Mouse (Mus musculus): ENCODE measurements around the gene Noct. TPM values are rescaled to one million over a fixed set of nuclear protein-coding genes. Genes with fewer than 3 reads are reported as not detected.
"Not testable (repeated sequence)": the region's sequence is repeated elsewhere in the genome, so short reads cannot be mapped to it uniquely, and the experiment has no call there.

Gene Noct
- polyA plus RNA-seq, 1 experiment from 2014 or later = 9.7 TPM

DNA sequence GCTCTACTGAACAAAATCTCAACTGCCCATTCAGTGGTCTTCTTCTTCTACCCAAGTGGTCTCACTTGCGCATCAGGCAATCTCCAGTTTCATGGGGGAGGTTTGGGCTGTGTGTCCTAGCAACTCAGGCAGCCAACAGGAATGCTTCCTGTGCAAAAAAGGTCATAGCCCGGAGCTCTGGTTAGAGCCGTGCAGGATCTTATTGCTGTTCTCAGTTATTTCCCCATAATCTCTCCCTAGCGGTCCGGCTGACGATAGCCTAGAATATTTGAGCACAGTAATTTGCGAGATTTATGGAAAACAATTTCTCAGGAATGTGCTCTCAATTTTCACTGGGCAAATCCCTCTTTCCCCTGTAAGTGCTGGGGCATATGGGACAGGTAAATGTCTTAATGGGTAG, 17.7 kb upstream of the Noct start:
- no peaks in the 10 kb centered on the region for H3K27me3 ChIP-seq
- no peaks in the 10 kb centered on the region for H3K9me3 ChIP-seq (replicated peaks)
- no peak overlapping the region for H3K4me3 ChIP-seq
- H3K27ac ChIP-seq = no peak overlapping the region
- no peak overlapping the region for H3K4me2 ChIP-seq
- peaks cover 16% of the 10 kb centered on the region for H3K4me1 ChIP-seq (replicated peaks)
- WGBS = 77% methylated on average over 7 of the region's 7 CpGs
- H3K9ac ChIP-seq = no peak overlapping the region
- ATAC-seq (replicated peaks; ENCODE audit: insufficient number of reproducible peaks, insufficient read depth, low FRiP score, low read depth) = no peak
- no peaks in the 10 kb centered on the region for H3K36me3 ChIP-seq

DNA sequence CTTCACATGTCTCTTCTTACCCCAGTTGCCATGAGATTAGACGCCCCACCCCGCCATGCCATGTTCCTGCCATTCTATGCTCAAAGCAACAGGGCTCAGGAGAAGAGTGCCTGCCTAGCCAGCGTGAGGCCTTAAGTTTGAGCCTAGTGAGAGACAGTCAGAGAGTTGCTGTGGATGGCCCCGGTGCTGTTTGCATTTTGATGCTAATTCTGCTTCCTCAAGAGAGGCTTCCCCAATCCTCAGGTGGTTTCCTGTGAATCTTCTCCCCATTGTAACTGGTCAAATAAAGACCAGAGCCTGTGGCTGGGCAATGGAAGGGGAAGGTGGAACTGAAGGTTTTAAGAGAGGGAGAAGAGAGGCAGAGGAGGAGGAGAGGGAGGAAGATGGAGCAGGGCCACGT, 15.6 kb upstream of the Noct start:
- ATAC-seq (replicated peaks; ENCODE audit: insufficient number of reproducible peaks, insufficient read depth, low FRiP score, low read depth) = no peak
- WGBS = 72% methylated on average over 5 of the region's 5 CpGs
- Histone ChIP-seq H3K4me3 (no peak overlapping the region), H3K27ac (no peak overlapping the region), H3K9ac (no peak overlapping the region), H3K27me3 (no peaks in the 10 kb centered on the region), H3K9me3 (replicated peaks) (no peaks in the 10 kb centered on the region), H3K4me2 (no peak overlapping the region), H3K36me3 (no peaks in the 10 kb centered on the region), H3K4me1 (replicated peaks) (peaks cover 13% of the 10 kb centered on the region)

DNA sequence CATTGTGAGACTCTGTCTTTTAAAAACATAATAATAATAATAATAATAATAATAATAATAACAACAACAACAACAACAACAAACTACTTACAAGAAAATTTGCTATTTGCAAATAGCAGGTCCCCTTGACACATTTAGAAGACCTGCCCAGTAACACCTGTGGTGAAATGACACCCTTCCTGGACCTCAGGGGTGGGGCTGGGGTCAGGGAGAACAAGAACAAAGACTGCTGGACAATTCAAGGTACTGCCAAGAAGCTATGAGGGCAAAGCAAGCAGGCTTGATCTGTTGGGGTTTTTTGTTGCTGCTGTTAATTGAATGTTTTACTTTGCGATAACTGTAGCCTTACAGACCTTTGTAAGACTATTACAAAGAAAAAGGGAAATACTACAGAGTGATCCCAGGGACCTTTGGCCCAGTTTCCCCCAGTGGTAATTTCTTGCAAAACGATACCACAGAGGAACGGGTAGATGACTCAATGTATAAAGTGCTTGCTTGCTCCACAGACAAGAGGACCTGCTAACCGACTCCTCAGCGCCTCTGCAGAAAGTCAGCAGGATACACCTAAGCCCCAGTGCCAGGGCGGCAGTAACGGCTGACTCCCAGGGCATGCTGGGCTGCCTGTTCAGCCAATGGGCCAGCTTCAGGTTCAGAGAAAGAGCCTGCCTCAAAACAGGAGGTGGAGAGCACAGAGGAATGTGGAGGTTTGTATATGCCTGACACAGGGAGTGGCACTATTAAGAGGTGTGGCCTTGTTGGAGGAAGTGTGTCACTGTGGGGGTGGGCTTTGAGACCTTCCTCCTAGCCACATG, 14.5 kb upstream of the Noct start:
- Histone ChIP-seq H3K27me3 (no peaks in the 10 kb centered on the region), H3K9ac (no peak overlapping the region), H3K4me2 (no peak overlapping the region), H3K9me3 (replicated peaks) (no peaks in the 10 kb centered on the region), H3K4me3 (no peak overlapping the region), H3K27ac (no peak overlapping the region), H3K36me3 (no peaks in the 10 kb centered on the region), H3K4me1 (replicated peaks) (peaks cover 13% of the 10 kb centered on the region)
- ATAC-seq (replicated peaks; ENCODE audit: insufficient number of reproducible peaks, insufficient read depth, low FRiP score, low read depth) = no peak
- 87% methylated on average over 7 of the region's 7 CpGs for WGBS

- Histone ChIP-seq H3K27ac (no peak overlapping the region), H3K9me3 (replicated peaks) (no peaks in the 10 kb centered on the region), H3K4me3 (no peak overlapping the region), H3K27me3 (no peaks in the 10 kb centered on the region), H3K4me2 (no peak overlapping the region), H3K9ac (no peak overlapping the region), H3K4me1 (replicated peaks) (peaks cover 13% of the 10 kb centered on the region), H3K36me3 (no peaks in the 10 kb centered on the region)
- no peak for ATAC-seq (replicated peaks; ENCODE audit: insufficient number of reproducible peaks, insufficient read depth, low FRiP score, low read depth)
- WGBS = 94% methylated on average over 3 of the region's 3 CpGs
Measured at GRCm38 (mm10) chr3:51210485-51210884, 13.8 kb upstream of the Noct start.

GRCm38 (mm10) chr3:51213111-51213510, 11.1 kb upstream of the Noct start:
- 97% methylated on average over 3 of the region's 3 CpGs for WGBS
- ATAC-seq (replicated peaks; ENCODE audit: insufficient number of reproducible peaks, insufficient read depth, low FRiP score, low read depth) = no peak
- Histone ChIP-seq H3K36me3 (no peaks in the 10 kb centered on the region), H3K4me3 (no peak overlapping the region), H3K27me3 (no peaks in the 10 kb centered on the region), H3K4me1 (replicated peaks) (peaks cover 6% of the 10 kb centered on the region), H3K9ac (no peak overlapping the region), H3K4me2 (no peak overlapping the region), H3K27ac (no peak overlapping the region), H3K9me3 (replicated peaks) (no peaks in the 10 kb centered on the region)

DNA sequence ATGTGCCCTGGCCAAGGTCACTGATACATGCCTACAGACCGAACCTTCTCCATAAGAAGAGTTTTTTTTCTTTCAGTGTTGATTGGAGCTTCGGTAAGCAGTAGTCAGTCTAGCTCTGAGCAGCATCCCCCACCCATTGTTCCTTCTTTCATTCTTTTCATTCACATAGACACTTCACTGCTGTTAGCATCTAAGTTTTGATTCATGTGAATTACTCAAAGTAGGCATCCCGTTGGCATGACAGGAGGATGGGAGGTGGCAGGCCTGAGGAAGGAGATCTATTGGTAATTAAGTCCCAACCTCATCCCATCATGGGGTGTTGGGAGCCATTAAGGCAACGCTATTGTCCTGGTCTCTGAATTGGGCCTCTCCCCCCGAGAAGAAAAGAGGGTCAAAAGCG, 8.6 kb upstream of the Noct start:
- Histone ChIP-seq H3K4me1 (replicated peaks) (peaks cover 1% of the 10 kb centered on the region), H3K4me2 (no peak overlapping the region), H3K9ac (no peak overlapping the region), H3K4me3 (no peak overlapping the region), H3K27me3 (no peaks in the 10 kb centered on the region), H3K27ac (no peak overlapping the region), H3K36me3 (no peaks in the 10 kb centered on the region), H3K9me3 (replicated peaks) (no peaks in the 10 kb centered on the region)
- 81% methylated on average over 6 of the region's 6 CpGs for WGBS
- ATAC-seq (replicated peaks; ENCODE audit: insufficient number of reproducible peaks, insufficient read depth, low FRiP score, low read depth) = no peak

DNA sequence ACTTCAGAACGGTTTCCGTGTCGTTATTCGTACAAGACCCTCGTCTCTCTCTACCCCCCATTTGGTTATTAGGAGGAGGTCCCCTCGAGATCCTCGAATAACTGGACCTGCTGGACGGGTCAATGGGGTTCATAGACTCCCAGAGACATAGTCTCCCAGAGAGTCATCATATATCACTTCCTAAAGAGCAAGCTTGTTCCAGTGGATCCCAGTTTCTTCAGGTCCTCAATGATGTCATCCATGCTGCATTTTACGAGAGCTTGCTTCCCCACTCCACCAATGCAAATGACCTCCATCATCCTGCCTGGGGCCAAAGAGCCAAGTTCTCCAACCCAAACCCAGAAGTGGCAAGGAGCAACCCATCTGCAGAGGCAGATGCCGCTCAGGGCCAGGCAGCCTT, 7.9 kb upstream of the Noct start:
- 83% methylated on average over 8 of the region's 10 CpGs for WGBS
- not testable (repeated sequence) for H3K4me3 ChIP-seq; H3K4me2 ChIP-seq; H3K9ac ChIP-seq; H3K4me1 ChIP-seq (replicated peaks); H3K36me3 ChIP-seq; ATAC-seq (replicated peaks; ENCODE audit: insufficient number of reproducible peaks, insufficient read depth, low FRiP score, low read depth); H3K27ac ChIP-seq; H3K9me3 ChIP-seq (replicated peaks); H3K27me3 ChIP-seq

GRCm38 (mm10) chr3:51218385-51218784, 5.9 kb upstream of the Noct start:
- WGBS = 78% methylated on average over 6 of the region's 6 CpGs
- not testable (repeated sequence) for H3K4me2 ChIP-seq

DNA sequence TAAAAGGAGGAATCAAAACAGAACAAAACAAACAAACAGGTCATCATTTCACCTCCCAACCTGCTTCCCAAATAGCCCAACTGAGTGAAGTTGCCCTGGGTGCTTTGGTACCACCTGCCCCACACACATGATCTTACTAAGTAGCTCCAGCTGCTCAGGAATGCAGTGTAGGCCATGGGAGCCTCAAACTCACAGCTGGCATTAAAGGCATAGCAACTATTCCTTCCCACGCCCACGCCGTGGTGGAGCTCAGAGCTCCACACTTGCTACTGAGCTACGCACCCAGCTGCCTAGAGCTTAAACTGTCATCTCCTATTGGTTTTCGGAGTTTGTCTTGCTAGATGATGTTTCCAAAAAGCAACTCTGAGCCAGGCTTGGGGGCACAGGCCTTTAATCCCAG, 5.0 kb upstream of the Noct start:
- no peaks in the 10 kb centered on the region for H3K9me3 ChIP-seq (replicated peaks)
- no peak overlapping the region for H3K4me3 ChIP-seq
- peaks cover 34% of the 10 kb centered on the region for H3K4me1 ChIP-seq (replicated peaks)
- no peaks in the 10 kb centered on the region for H3K27me3 ChIP-seq
- H3K36me3 ChIP-seq = no peaks in the 10 kb centered on the region
- H3K27ac ChIP-seq = no peak overlapping the region
- no peak for ATAC-seq (replicated peaks; ENCODE audit: insufficient number of reproducible peaks, insufficient read depth, low FRiP score, low read depth)
- WGBS = 94% methylated on average over 5 of the region's 5 CpGs
- no peak overlapping the region for H3K4me2 ChIP-seq
- H3K9ac ChIP-seq = no peak overlapping the region

More at GRCm38 (mm10) chr3:51218385-51218784, 5.9 kb upstream of the Noct start:
- ATAC-seq (replicated peaks; ENCODE audit: insufficient number of reproducible peaks, insufficient read depth, low FRiP score, low read depth); H3K9me3 ChIP-seq (replicated peaks); H3K27me3 ChIP-seq; H3K36me3 ChIP-seq; H3K27ac ChIP-seq; H3K4me3 ChIP-seq; H3K9ac ChIP-seq: not testable (repeated sequence)
- peaks cover 26% of the 10 kb centered on the region for H3K4me1 ChIP-seq (replicated peaks)

GRCm38 (mm10) chr3:51220846-51221245, 3.4 kb upstream of the Noct start:
- Histone ChIP-seq H3K36me3 (no peaks in the 10 kb centered on the region), H3K9me3 (replicated peaks) (no peaks in the 10 kb centered on the region), H3K27ac (no peak overlapping the region), H3K27me3 (no peaks in the 10 kb centered on the region), H3K9ac (no peak overlapping the region), H3K4me3 (no peak overlapping the region), H3K4me1 (replicated peaks) (peaks cover 39% of the 10 kb centered on the region), H3K4me2 (no peak overlapping the region)
- 27% methylated on average over 4 of the region's 4 CpGs for WGBS
- no peak for ATAC-seq (replicated peaks; ENCODE audit: insufficient number of reproducible peaks, insufficient read depth, low FRiP score, low read depth)

DNA sequence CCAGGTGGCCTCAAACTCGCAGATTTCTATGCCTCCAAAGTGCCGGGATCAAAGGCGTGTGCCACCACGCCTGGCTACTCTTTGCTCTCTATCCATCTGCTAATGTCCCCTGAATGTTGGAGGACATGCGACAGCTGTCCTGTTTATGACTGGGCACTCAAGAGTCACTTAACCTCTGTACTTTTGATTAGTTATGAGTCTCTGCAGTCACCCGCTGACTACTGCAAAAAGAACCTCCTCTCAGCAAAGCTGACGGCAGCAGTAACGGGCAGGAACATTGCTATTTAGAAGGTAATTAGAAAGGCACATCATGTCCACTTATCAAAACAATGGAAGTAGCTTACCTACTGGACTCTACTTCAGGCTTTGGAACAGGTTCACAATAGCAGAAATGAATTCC, 2.4 kb upstream of the Noct start:
- H3K4me3 ChIP-seq = no peak overlapping the region
- no peak for ATAC-seq (replicated peaks; ENCODE audit: insufficient number of reproducible peaks, insufficient read depth, low FRiP score, low read depth)
- 37% methylated on average over 8 of the region's 8 CpGs for WGBS
- H3K9ac ChIP-seq = no peak overlapping the region
- H3K4me1 ChIP-seq (replicated peaks) = peaks cover 49% of the 10 kb centered on the region
- no peaks in the 10 kb centered on the region for H3K27me3 ChIP-seq
- H3K4me2 ChIP-seq = peak overlapping the region; percentile 37
- peak overlapping the region; percentile 58 for H3K27ac ChIP-seq
- H3K9me3 ChIP-seq (replicated peaks) = no peaks in the 10 kb centered on the region
- H3K36me3 ChIP-seq = no peaks in the 10 kb centered on the region

GRCm38 (mm10) chr3:51222302-51222701, 1.9 kb upstream of the Noct start:
- H3K36me3 ChIP-seq = no peaks in the 10 kb centered on the region
- no peaks in the 10 kb centered on the region for H3K27me3 ChIP-seq
- 39% methylated on average over 6 of the region's 6 CpGs for WGBS
- H3K9ac ChIP-seq = no peak overlapping the region
- no peaks in the 10 kb centered on the region for H3K9me3 ChIP-seq (replicated peaks)
- peak overlapping the region; percentile 58 for H3K27ac ChIP-seq
- peak overlapping the region; percentile 37 for H3K4me2 ChIP-seq
- peak; percentile 36 for ATAC-seq (replicated peaks; ENCODE audit: insufficient number of reproducible peaks, insufficient read depth, low FRiP score, low read depth)
- no peak overlapping the region for H3K4me3 ChIP-seq
- peaks cover 51% of the 10 kb centered on the region for H3K4me1 ChIP-seq (replicated peaks)
